Mouse (Mus musculus) pancreas, adult 10 weeks (tissue): ENCODE measurements around the gene Olfr509. TPM values are rescaled to one million over a fixed set of nuclear protein-coding genes. Genes with fewer than 3 reads are reported as not detected.

ENCODE experiments used
- polyA plus RNA-seq: library from polyadenylated mRNA; stranded (reverse); fragments of 350-450 nt; fragmentation: Illumina TruSeq; extraction: RNeasy Lipid Tissue Mini Kit (QIAGEN cat#74804); gene quantifications from one replicate; pipeline ENCODE4 v1.2.3, GENCODE M21; 2015; ENCODE audit warnings: low read depth, low replicate concordance; ENCODE audit not compliant: insufficient read depth

Olfr509 gene
- not detected for polyA plus RNA-seq

GRCm38 (mm10) chr7:108651806-108652205, at the start of gene Olfr509:
TSS of gene Olfr509 (minus strand) at chr7:108651906.

GRCm38 (mm10) chr7:108666118-108666517, 14.4 kb upstream of the Olfr509 start, which contains the start of gene Olfr510:
TSS of gene Olfr510 (plus strand) at chr7:108666418.

GRCm38 (mm10) chr7:108629694-108630093, 22.0 kb downstream of the Olfr509 start, which contains the start of gene Olfr508:
TSS of gene Olfr508 (plus strand) at chr7:108629994.

GRCm38 (mm10) chr7:108621514-108621913, 30.2 kb downstream of the Olfr509 start, which contains the start of gene Olfr507:
TSS of gene Olfr507 (plus strand) at chr7:108621814.

GRCm38 (mm10) chr7:108610487-108610886, 41.2 kb downstream of the Olfr509 start, which contains the start of gene Olfr506:
TSS of gene Olfr506 (plus strand) at chr7:108610787.

Other genes starting within 250 kb of the Olfr509 start
- not detected for gene Olfr497, start 231.5 kb downstream of the Olfr509 start, polyA plus RNA-seq
- not detected for gene Olfr498, start 186.6 kb downstream of the Olfr509 start, polyA plus RNA-seq
- not detected for gene Olfr502, start 126.8 kb downstream of the Olfr509 start, polyA plus RNA-seq
- gene Olfr503, start 107.4 kb downstream of the Olfr509 start, polyA plus RNA-seq = not detected
- gene Olfr504, start 86.1 kb downstream of the Olfr509 start, polyA plus RNA-seq = not detected
- not detected for gene Olfr506, start 41.1 kb downstream of the Olfr509 start, polyA plus RNA-seq
- not detected for gene Olfr507, start 30.1 kb downstream of the Olfr509 start, polyA plus RNA-seq
- not detected for gene Olfr508, start 21.9 kb downstream of the Olfr509 start, polyA plus RNA-seq
- not detected for gene Olfr510, start 14.5 kb upstream of the Olfr509 start, polyA plus RNA-seq
- gene Olfr512, start 61.4 kb upstream of the Olfr509 start, polyA plus RNA-seq = not detected
- gene Olfr513, start 99.1 kb upstream of the Olfr509 start, polyA plus RNA-seq = not detected
- not detected for gene Olfr514, start 174.1 kb upstream of the Olfr509 start, polyA plus RNA-seq
- not detected for gene Olfr516, start 198.6 kb upstream of the Olfr509 start, polyA plus RNA-seq
- not detected for gene Olfr517, start 220.5 kb upstream of the Olfr509 start, polyA plus RNA-seq
- gene Olfr518, start 233.1 kb upstream of the Olfr509 start, polyA plus RNA-seq = not detected
- gene Olfr519, start 242.5 kb upstream of the Olfr509 start, polyA plus RNA-seq = not detected